Mouse (Mus musculus) spleen, adult 2 months (tissue): ENCODE data around the gene Lrrc55. TPM values are rescaled to one million over a fixed set of nuclear protein-coding genes. Genes with fewer than 3 reads are reported as not detected.
A peak's percentile ranks its signal among the peaks of the same experiment; 100 is the strongest.
"Not testable (repeated sequence)": the region's sequence is repeated elsewhere in the genome, so short reads cannot be mapped to it uniquely, and the experiment has no call there.

Source experiments
- DNase-seq, 2 experiments: peaks; one replicate each; pipeline versions ENCODE4 v3.0.0 to v3.0.0-alpha.2; 2012 to 2021; ENCODE audit warnings: low spot score in 2 of 2, low read depth in 1 of 2
- H3K27ac ChIP-seq: fragments of 200-500 bp; 2 replicates; pipeline ENCODE4 v1.5.1; 2012; ENCODE audit warnings: low read length, inconsistent platforms; ENCODE audit not compliant: insufficient read depth
- H3K27me3 ChIP-seq: fragments of 200-500 bp; 2 replicates; pipeline ENCODE4 v1.6.1; 2012; ENCODE audit warnings: mild to moderate bottlenecking, moderate library complexity, low read length, inconsistent platforms; ENCODE audit not compliant: control insufficient read depth, insufficient read depth
- H3K36me3 ChIP-seq: fragments of 200-500 bp; 2 replicates; pipeline ENCODE4 v1.6.1; 2012; ENCODE audit warnings: mild to moderate bottlenecking, low read length, inconsistent platforms; ENCODE audit not compliant: control insufficient read depth, insufficient read depth
- H3K4me1 ChIP-seq: fragments of 200-500 bp; 2 replicates; pipeline ENCODE4 v1.6.1; 2011; ENCODE audit warnings: inconsistent platforms; ENCODE audit not compliant: control insufficient read depth, insufficient read depth, insufficient read length
- H3K4me3 ChIP-seq: fragments of 200-500 bp; 2 replicates; pipeline ENCODE4 v1.5.1; 2011; ENCODE audit warnings: mild to moderate bottlenecking, inconsistent platforms; ENCODE audit not compliant: insufficient read depth, insufficient read length; ENCODE audit errors: extremely low read depth
- CTCF ChIP-seq: fragments of 200-500 bp; IDR thresholded peaks from 2 replicates; pipeline ENCODE4 v1.5.1; 2011; ENCODE audit warnings: mild to moderate bottlenecking, inconsistent platforms; ENCODE audit not compliant: insufficient read depth, insufficient read length, insufficient replicate concordance; ENCODE audit errors: extremely low read depth
- POLR2A ChIP-seq: fragments of 200-500 bp; IDR thresholded peaks from 2 replicates; pipeline ENCODE4 v1.6.1; 2011; ENCODE audit warnings: low read depth, low read length, inconsistent platforms
- WGBS: fragments of 180-500 bp; shearing (Covaris S2); methylation state at CpG from one replicate; pipeline ENCODE4 v1.1.7; 2018; 5-methylcytosine and 5-hydroxymethylcytosine counted together
- polyA plus RNA-seq: library from polyadenylated mRNA; depleted of rRNA; stranded (reverse); fragments of >200 nt; gene quantifications from 2 replicates; pipeline ENCODE4 v1.2.3, GENCODE M21; 2012; rRNA removed

Gene Lrrc55
- 0.19 and 0.38 TPM in 2 replicates for polyA plus RNA-seq

DNA sequence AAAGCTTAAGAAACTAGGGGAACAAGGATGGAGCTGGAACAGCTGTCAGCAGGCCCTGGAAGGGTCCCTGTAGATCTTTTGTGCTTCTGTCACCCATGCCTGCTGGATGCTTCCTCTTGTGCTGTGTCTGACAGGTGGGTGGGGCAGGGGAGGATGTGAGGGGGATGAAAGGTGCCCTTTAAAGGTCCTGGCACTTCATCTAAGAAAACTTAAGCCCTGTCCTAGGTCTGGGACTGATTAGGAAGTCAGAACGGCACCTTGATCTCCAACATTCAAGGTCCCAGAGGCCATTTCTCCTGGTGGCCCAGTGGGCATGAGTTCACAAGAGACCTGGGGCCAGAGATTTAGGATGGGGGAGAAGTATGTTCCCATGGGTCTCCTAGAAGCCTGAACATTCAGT lies at the start of gene Lrrc55:
Gene Lrrc55, minus strand, starts transcription at position 297 of the 400 bp plus-strand sequence.
- Histone ChIP-seq H3K27ac (no peak within 1 kb of the TSS), H3K4me1 (no peaks in the 10 kb centered on the region), H3K4me3 (no peak within 1 kb of the TSS), H3K36me3 (no peaks in the 10 kb centered on the region), H3K27me3 (peaks cover 1% of the 10 kb centered on the region; the same call in 1 of the 2 replicates)
- no peak for TF ChIP-seq POLR2A
- TF ChIP-seq CTCF = no peak
- DNase-seq = no peak
- WGBS = 87% methylated on average over 1 of the region's 1 CpGs

DNA sequence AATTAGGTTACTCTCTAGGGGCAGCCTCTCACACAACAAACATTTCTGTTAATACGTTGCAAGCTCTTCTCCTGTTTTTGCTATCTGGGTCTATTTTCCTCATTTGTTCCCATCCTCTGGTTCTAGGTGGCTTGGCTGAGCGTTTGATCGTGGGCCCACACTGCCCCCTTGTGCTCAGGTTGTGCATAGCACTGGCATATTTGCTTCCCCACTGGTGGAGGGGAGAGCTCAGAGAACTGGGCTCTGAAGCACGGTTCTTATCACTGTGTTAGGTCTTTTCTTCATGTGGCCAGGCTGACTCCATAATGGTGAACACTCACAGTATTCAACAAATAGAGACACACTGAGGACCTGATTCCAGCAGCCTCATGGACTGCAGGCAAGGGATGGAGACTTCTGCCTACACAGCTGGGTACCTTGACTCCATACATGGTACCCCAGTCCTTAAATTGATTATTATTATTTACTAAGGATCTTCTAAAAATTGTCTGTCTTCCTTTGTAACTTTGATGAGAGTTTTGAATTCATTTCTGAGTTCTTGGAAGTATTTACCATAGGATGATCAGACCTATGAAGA lies 49.6 kb upstream of the Lrrc55 start:
- 5% methylated on average over 4 of the region's 4 CpGs for WGBS
- H3K27me3 ChIP-seq = no peaks in the 10 kb centered on the region
- peak; percentile 3 to 43 for DNase-seq
- H3K27ac ChIP-seq = no peak overlapping the region
- H3K4me3 ChIP-seq = no peak overlapping the region
- no peaks in the 10 kb centered on the region for H3K4me1 ChIP-seq
- no peaks in the 10 kb centered on the region for H3K36me3 ChIP-seq
- TF ChIP-seq POLR2A (no peak), CTCF (peak; percentile 90; the same call in 1 of the 2 replicates)

DNA sequence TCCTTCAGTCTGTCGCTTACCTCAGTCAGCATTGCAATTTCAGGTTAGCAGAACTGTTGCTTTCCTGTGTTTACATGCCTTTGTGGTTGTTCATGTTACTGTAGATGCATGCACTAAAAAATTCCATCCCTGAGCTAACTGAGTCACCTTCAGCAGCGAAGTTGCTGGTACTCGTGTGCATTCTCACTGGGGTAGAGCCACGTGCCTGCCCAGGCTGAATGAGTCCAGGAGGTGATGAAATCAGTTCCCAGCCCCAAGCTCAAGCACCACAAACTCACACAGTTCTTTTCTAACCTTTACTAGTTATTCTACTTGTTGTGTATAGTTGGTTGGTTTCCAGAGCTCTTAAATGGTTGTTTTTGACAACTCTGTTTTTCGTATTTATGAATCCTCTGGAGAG lies 48.7 kb upstream of the Lrrc55 start:
- Histone ChIP-seq H3K27ac (no peak overlapping the region), H3K36me3 (no peaks in the 10 kb centered on the region), H3K27me3 (no peaks in the 10 kb centered on the region), H3K4me3 (no peak overlapping the region), H3K4me1 (no peaks in the 10 kb centered on the region)
- no peak for TF ChIP-seq CTCF
- no peak for TF ChIP-seq POLR2A
- DNase-seq = no peak
- WGBS = 88% methylated on average over 5 of the region's 5 CpGs

DNA sequence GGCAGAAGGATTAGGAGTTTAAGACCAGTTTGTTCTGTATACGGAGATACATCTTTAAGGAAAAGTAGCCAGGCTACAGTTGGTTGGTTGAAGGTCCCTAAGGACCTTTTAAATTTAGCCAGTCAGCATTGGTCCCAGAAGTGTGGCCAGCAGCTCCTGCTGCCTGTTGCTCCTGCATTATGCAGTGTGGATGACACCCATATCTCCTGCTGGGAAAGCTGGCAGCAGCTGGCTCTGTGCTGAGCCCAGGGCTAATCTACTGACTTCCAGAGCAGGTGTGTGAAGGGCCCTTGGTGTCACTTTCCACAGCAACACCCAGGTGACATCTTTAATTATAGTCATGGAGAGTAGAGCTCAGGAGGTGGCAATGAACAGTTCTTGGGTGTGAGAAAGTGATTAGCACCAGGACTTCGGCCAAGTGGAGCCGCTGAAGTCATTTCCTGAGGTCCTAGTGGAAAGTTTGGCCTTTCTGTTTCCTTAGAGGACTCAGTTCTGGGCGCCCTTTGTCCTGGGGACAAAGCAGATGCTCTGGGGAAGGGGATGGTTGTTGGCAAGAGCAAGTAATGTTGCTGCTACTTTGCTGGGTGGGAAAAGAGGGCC lies 41.2 kb upstream of the Lrrc55 start:
- DNase-seq = no peak
- no peak for TF ChIP-seq POLR2A
- TF ChIP-seq CTCF = no peak
- no peak overlapping the region; the same call in 1 of the 2 replicates for H3K4me3 ChIP-seq
- no peak overlapping the region for H3K27ac ChIP-seq
- H3K27me3 ChIP-seq = no peaks in the 10 kb centered on the region
- no peaks in the 10 kb centered on the region for H3K36me3 ChIP-seq
- WGBS = 58% methylated on average over 4 of the region's 4 CpGs
- no peaks in the 10 kb centered on the region for H3K4me1 ChIP-seq

DNA sequence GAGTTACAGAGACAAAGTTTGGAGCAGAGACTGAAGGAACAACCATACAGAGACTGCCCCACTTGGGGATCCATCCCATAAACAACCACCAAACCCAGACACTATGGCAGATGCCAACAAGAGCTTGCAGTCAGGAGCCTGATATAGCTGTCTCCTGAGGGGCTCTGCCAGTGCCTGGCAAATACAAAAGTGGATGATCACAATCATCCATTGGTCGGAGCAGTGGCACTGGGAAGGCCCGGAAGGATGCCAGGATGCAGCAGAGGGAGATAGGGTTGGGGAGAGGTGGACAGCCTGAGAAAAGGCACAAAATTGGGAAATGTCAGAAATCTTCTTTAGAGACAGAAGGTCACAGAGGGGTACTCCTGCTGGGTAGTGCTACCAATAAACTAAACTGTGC lies 40.2 kb upstream of the Lrrc55 start:
- not testable (repeated sequence) for H3K36me3 ChIP-seq, H3K27me3 ChIP-seq, H3K27ac ChIP-seq, H3K4me3 ChIP-seq, H3K4me1 ChIP-seq, DNase-seq
- WGBS = 98% methylated on average over 2 of the region's 2 CpGs

DNA sequence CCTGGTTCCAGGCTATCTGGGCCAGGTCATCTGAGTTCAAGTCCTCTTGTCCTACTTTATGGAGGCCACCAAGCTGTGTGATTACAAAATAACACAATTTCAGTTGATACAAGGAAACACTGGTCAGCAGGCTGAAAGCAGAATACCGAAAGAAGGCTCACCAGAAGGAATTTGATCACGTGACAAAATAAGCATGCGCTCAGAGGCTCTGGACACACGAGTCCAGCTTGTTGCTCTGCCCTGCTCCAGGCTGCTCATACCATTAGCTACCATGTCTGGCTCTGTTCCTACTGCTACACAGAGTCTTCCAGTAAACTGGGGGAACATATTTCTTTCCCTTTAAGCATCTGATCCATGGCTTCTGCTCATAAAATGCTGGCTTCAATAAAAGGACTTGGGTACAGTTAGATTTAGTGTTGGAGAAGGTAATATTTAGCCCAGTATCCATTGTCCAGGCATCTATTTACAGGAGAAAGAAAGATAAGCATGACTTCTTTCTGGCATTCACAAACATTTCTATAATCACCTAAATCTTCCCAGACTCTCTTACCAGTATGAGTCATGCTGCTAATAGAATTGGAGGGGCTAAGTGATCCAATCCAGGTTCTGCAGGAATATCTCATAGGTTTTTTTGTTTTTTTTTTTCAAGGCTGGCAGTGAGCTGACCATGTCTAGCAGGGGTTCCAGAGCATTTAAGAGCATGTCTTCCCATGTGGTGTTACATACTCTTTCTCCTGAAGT lies 33.9 kb upstream of the Lrrc55 start:
- Histone ChIP-seq H3K4me3 (no peak overlapping the region), H3K4me1 (no peaks in the 10 kb centered on the region), H3K36me3 (no peaks in the 10 kb centered on the region), H3K27ac (no peak overlapping the region), H3K27me3 (no peaks in the 10 kb centered on the region)
- 81% methylated on average over 4 of the region's 4 CpGs for WGBS
- DNase-seq = no peak
- TF ChIP-seq POLR2A (no peak), CTCF (no peak)

DNA sequence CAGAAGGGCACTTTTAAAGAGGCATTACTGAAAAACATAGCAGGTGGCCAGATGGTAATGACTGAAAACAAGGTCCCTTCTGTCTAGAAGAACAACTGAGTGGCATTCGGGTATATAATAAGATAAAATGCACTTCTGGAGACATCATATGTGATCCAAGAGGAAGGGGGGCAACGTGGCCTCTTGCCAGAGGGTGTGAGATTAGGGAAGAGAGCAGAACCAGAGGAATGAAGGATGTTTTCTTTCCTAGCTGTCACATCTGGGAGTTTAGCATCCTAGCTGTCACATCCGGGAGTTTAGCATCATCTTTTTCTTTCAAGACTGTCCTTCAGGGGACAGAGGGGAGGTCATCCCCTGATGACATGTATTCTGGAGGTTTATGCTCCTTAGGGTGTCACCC lies 32.6 kb upstream of the Lrrc55 start:
- Histone ChIP-seq H3K27me3 (no peaks in the 10 kb centered on the region), H3K27ac (no peak overlapping the region), H3K36me3 (no peaks in the 10 kb centered on the region), H3K4me1 (no peaks in the 10 kb centered on the region), H3K4me3 (no peak overlapping the region)
- no peak for TF ChIP-seq POLR2A
- no peak for TF ChIP-seq CTCF
- WGBS = 61% methylated on average over 3 of the region's 3 CpGs
- DNase-seq = no peak
